Mouse (Mus musculus): Measurements from ENCODE around the gene Itih5.

- TF ChIP-seq CTCF (conservative IDR thresholded peaks at IDR 0.05; ENCODE audit: low read length) (no peak), NANOG (IDR thresholded peaks at IDR 0.05; ENCODE audit: borderline replicate concordance, low read length) (no peak), POU5F1 (IDR thresholded peaks at IDR 0.05; ENCODE audit: borderline replicate concordance, low read length) (no peak)
Observed at GRCm38 (mm10) chr2:10215876-10216565, 62.6 kb downstream of the Itih5 start.
